Mouse (Mus musculus) ES-E14 (cell line): ENCODE measurements around the gene Dync1li1.

Experiments used
- CHD2 ChIP-seq: IDR thresholded peaks from 2 replicates; pipeline ENCODE4 v1.6.1; 2014; ENCODE audit warnings: mild to moderate bottlenecking, low read depth, low read length, inconsistent platforms
- HCFC1 ChIP-seq: IDR thresholded peaks from 2 replicates; pipeline ENCODE4 v1.6.1; 2012; ENCODE audit warnings: low read length, inconsistent platforms, borderline replicate concordance; ENCODE audit not compliant: insufficient read depth
- MAFK ChIP-seq: IDR thresholded peaks from 2 replicates; pipeline ENCODE4 v1.6.1; 2014; ENCODE audit warnings: mild to moderate bottlenecking, low read depth, low read length, inconsistent platforms; ENCODE audit not compliant: insufficient read depth
- ZC3H11A ChIP-seq: IDR thresholded peaks from 2 replicates; pipeline ENCODE4 v1.6.1; 2012; ENCODE audit warnings: low read depth, mild to moderate bottlenecking, inconsistent platforms, low read length, borderline replicate concordance
- ZNF384 ChIP-seq: IDR thresholded peaks from 2 replicates; pipeline ENCODE4 v1.6.1; 2012; ENCODE audit warnings: low read depth, low read length, inconsistent platforms

- TF ChIP-seq ZNF384 (no peak), MAFK (no peak), CHD2 (no peak), HCFC1 (no peak), ZC3H11A (no peak)
Observed at GRCm38 (mm10) chr9:114731871-114732682, 43.5 kb downstream of the Dync1li1 start.
